9 mouse cellular contexts compared by ENCODE assay signal in genomic region chr8:126460274-126460673, GRCm38 (mm10). TPM values are rescaled to one million over a fixed set of nuclear protein-coding genes. Genes with fewer than 3 reads are reported as not detected.
DNase-seq lines count a peak whose midpoint lies in the region; ATAC-seq lines count a peak whose summit lies in the region.
"Had no signal": no experiment of that assay in that cellular context is flagged by ENCODE, and none has a peak within 500 bp of the region (broad histone marks: within the 10 kb centered on the region; RNA-seq: fewer than 3 reads in every experiment).

No protein-coding gene starts in this region.

- DNase-seq in heart, adult 18-20 months, result peak; percentile 35 to 65
- peak; percentile 35 for DNase-seq in ovary, postnatal 36 days (ENCODE audit: low spot score)
- DNase-seq in ovary, adult 18-20 months (ENCODE audit: low spot score), result no peak
- peak; percentile 30 for DNase-seq in cerebellum, adult 9-10 months
- DNase-seq in kidney, postnatal 10 days, result peak; percentile 81
- DNase-seq in retina, embryonic 14.5 days (ENCODE audit: low spot score), result peak; percentile 44
- DNase-seq in yolk sac, embryonic 10.5 days (ENCODE audit: low spot score), result no peak

- H3K4me2 ChIP-seq in heart, embryonic 12.5 days, result no peak overlapping the region
- H3K4me2 ChIP-seq: neural tube, embryonic 12.5 days had no signal

- H3K27ac ChIP-seq in heart, embryonic 12.5 days (ENCODE audit: poor library complexity, severe bottlenecking), result no peak overlapping the region
- H3K27ac ChIP-seq: neural tube, embryonic 12.5 days had no signal

- peaks cover 46% of the 10 kb centered on the region for H3K36me3 ChIP-seq in heart, embryonic 12.5 days

- 55% methylated on average over 3 of the region's 3 CpGs for WGBS in heart, embryonic 12.5 days

- H3K9me3 ChIP-seq in heart, embryonic 12.5 days (replicated peaks), result no peaks in the 10 kb centered on the region
- H3K9me3 ChIP-seq: neural tube, embryonic 12.5 days had no signal

- no peaks in the 10 kb centered on the region for H3K4me1 ChIP-seq in heart, embryonic 12.5 days (replicated peaks)
- H3K4me1 ChIP-seq: neural tube, embryonic 12.5 days had no signal

- H3K27me3 ChIP-seq in heart, embryonic 12.5 days (replicated peaks), result no peaks in the 10 kb centered on the region
- H3K27me3 ChIP-seq: neural tube, embryonic 12.5 days had no signal

- H3K4me3 ChIP-seq in heart, embryonic 12.5 days, result no peak overlapping the region
- H3K4me3 ChIP-seq: neural tube, embryonic 12.5 days had no signal

- H3K9ac ChIP-seq in heart, embryonic 12.5 days, result no peak overlapping the region
- H3K9ac ChIP-seq: neural tube, embryonic 12.5 days had no signal

- ATAC-seq in heart, embryonic 12.5 days (ENCODE audit: insufficient number of reproducible peaks, low FRiP score), result no peak

RNA-seq across cellular contexts. Expression of gene Tarbp1, which starts 14.6 kb away (rescaled TPM):
- total RNA-seq in heart, adult 18-20 months (2021), result 1 to 10 TPM; 4.2 to 4.6 TPM
- 2.4 and 2.6 TPM in 2 replicates for polyA plus RNA-seq in heart, embryonic 12.5 days (2016; fragmentation: Nextera tagmentation; extraction: Ambion mirVana)

RNA-seq across cellular contexts. Expression of gene Coa6, which starts 38.0 kb away (rescaled TPM):
- total RNA-seq in heart, adult 18-20 months (2021), result 10 to 100 TPM; 23.3 to 29.1 TPM
- polyA plus RNA-seq in heart, embryonic 12.5 days (2016; fragmentation: Nextera tagmentation; extraction: Ambion mirVana), result 53.9 and 54.9 TPM in 2 replicates

Comparison
In these comparisons a context has a peak if more than half of its experiments do, and no peak if none do; other contexts are left out.
1. DNase-seq: peak in heart, adult 18-20 months (2 of 2), ovary, postnatal 36 days (single experiment), cerebellum, adult 9-10 months (single experiment), kidney, postnatal 10 days (single experiment) and retina, embryonic 14.5 days (single experiment); none in ovary, adult 18-20 months (single experiment) and yolk sac, embryonic 10.5 days (single experiment).